Mouse (Mus musculus): ENCODE results near the gene Gm10272.
"Not testable (repeated sequence)": the region's sequence is repeated elsewhere in the genome, so short reads cannot be mapped to it uniquely, and the experiment has no call there.

The Gm10272 gene

DNA sequence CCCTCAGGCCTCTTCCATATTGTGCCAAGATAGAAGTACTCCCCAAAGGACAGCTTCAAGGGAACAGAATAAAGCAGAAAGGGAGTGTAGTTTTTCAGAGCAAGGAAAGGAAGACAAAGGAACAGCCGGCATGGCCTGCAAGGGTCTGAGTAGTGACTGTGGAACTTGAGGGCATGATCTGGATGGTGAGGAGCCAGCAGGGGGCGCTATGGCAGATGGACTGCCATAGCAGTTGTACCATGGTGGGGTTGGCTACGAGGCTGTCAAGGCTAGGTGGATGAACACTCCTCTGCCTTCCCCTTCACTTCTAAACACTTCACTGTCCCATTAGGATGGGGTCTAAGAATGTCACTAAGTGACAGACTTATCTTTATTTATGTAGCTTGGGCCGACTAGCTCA is 22.8 kb downstream of the Gm10272 start:
- DNase-seq = no peak

DNA sequence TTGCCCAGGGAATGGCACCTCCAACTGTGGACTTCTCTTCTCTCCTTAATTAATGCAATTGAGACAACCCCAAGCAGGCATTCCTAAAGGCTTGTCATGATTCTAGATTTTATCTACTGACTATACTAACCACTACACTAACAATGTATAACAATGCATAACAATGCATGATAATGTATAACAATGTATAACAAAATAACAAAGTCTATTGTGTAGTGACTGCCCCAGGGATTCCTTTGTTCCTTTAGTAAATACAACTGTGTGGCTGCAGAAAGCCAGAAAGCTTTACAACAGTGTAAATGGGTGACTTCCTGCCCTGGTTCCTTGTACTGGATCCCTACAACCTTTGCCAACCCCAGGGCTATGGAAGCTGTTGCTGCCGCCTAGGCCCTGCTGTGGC is 29.5 kb downstream of the Gm10272 start:
- no peak for DNase-seq

DNA sequence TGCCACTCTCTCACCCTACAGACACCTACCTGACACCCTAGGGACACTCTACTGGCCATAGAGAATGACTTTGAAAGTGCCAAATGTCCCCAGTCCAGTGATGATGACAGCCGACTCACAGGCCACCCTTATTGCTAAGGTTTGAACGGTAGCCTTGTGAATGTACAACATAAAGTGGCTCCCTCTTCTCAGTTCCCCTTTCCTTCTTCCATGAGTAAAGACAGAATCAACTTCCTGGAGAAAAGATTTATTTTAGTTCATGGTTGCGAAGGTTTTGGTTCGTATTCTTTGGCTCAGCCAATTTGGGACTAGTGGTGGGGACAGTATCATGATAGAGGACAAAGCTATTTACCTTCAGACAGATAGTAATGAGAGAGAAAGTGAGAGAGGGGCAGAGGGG is 32.5 kb downstream of the Gm10272 start:
- DNase-seq = no peak

DNA sequence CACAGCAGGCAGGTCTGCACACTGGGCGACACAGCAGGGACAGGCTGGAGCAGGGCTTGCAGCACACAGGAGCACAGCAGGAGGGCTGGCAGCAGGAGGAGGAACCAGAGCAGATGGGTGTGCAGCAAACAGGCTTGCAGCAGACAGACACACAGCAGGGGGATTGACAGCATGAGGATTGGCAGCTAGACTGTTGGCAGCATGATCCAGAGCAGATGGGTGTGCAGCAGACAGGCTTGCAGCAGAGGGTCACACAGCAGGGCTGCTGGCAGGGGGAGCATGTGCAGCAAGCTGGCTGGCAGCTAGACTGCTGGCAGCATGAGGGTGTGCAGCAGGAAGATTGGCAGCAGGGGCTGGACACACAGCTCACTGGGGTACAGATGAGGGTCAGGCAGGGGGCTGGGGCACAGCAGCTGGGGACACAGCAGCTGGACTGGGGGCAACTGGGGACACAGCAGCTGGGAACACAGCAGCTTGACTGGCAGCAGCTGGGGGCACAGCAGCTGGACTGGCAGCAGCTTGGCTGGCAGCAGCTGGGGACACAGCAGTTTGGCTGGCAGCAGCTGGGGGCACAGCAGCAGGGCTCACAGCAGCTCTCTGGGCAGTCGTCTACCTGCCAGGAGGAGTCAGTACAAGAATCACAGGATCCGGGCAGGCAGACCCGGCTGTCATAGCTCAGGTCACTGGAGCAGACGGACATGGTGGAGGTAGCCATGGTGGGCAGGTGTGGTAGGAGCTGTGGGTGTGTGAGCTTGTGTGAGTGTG is 35.7 kb downstream of the Gm10272 start, which contains the start of gene Gm18596:
TSS of gene Gm18596 (minus strand) at position 715 of the 765 bp plus-strand sequence.
- DNase-seq = not testable (repeated sequence)

DNA sequence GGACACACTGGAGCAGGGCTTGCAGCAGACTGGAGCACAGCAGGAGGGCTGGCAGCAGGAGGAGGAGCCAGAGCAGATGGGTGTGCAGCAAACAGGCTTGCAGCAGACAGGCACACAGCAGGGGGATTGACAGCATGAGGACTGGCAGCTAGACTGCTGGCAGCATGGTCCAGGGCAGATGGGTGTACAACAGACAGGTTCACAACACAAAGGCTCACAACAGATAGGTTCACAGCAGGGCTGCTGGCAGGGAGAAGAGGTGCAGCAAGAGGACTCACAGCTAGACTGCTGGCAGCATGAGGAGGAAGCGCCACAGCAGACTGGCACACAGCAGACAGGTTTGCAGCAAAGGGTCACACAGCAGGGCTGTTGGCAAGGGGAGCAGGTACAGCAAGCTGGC is 44.3 kb downstream of the Gm10272 start:
- not testable (repeated sequence) for DNase-seq

DNA sequence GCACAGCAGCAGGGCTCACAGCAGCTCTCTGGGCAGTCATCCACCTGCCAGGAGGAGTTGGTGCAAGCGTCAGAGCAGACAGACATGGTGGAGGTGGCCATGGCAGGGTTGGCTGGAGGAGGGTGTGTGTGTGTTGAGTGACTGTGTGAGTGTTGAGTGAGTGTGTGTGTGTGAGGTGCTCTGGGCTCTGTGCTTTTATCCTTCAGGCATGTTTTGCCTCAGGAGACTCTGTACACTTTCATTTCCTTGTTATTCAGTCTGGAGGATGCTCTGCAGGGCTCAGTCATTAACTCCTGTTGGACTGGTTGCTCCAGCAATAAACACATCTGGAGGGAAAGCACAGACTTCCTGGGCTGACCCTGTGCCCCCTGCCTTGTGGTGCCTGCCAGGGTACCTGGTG is 44.8 kb downstream of the Gm10272 start, which contains the start of gene Gm9736:
TSS of gene Gm9736 (minus strand) at position 101 of the 400 bp plus-strand sequence.
- DNase-seq = not testable (repeated sequence)

DNA sequence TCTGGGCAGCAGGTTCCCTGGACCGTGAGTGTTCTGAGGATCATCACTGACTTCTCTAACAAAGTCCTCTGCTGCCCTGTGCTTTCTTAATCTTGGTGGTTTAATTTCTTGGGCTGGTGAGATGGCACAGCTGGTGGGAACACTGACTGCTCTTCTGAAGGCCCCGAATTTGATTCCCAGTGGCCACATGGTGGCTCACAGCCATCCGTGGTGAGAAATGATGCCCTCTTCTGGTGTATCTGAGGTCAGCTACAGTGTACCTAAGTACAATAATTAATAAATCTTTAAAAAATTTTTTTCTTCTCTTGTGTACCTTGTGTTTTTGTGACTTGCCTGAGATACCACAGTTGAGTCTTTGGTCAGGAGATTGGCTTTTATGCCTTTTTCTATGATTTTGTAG is 45.9 kb downstream of the Gm10272 start:
- not testable (repeated sequence) for DNase-seq

DNA sequence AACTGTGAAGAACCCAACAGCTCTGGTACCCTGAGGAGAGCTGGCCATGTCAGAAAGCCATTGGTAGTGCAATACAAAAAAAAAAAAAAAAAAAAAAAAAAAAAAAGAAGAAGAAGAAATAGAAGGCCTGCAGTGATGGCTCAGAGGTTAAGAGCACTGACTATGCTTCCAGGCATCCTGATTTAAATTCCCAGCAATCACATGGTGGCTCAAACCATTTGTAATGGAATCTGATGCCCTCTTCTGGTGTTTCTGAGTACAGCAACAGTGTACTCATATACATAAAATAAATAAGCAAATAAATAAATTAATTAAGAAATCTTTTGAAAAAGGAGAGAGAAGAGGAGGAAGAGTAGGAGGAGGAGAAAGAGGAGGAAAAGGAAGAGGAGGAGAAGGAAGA is 47.0 kb downstream of the Gm10272 start:
- no peak for DNase-seq

All from right cerebral cortex, postnatal 14 days (tissue).